Mouse (Mus musculus) kidney, embryonic 16.5 days (tissue): ENCODE measurements around the gene Gm13698. TPM values are rescaled to one million over a fixed set of nuclear protein-coding genes. Genes with fewer than 3 reads are reported as not detected.
"Not testable (repeated sequence)": the region's sequence is repeated elsewhere in the genome, so short reads cannot be mapped to it uniquely, and the experiment has no call there.

Experiments used
- ATAC-seq: fragments of 200-750 bp; cut with Nextera tagmentation; 2 replicates; pipeline ENCODE4 v1.8.0; 2017; ENCODE audit warnings: moderate TSS enrichment; ENCODE audit not compliant: low FRiP score, low TSS enrichment
- H3K27ac ChIP-seq: fragments of 300-500 bp; sonication (generic); 2 replicates; pipeline ENCODE4 v1.5.1; 2014; ENCODE audit warnings: low read length
- H3K27me3 ChIP-seq: fragments of 300-500 bp; sonication (generic); 2 replicates; pipeline ENCODE4 v1.6.1; 2014; ENCODE audit warnings: low read length, control low read depth, mixed read lengths; ENCODE audit not compliant: insufficient read depth
- H3K36me3 ChIP-seq: fragments of 300-500 bp; sonication (generic); 2 replicates; pipeline ENCODE4 v1.6.1; 2014; ENCODE audit warnings: low read length, control low read depth, mixed read lengths; ENCODE audit not compliant: insufficient read depth
- H3K4me1 ChIP-seq: fragments of 300-500 bp; sonication (generic); 2 replicates; pipeline ENCODE4 v1.6.1; 2014; ENCODE audit warnings: low read length, control low read depth, mixed read lengths; ENCODE audit not compliant: insufficient read depth
- H3K4me2 ChIP-seq: fragments of 300-500 bp; sonication (generic); replicated peaks from 2 replicates; pipeline ENCODE4 v1.6.1; 2014; ENCODE audit warnings: low read depth, low read length
- H3K4me3 ChIP-seq: fragments of 300-500 bp; sonication (generic); 2 replicates; pipeline ENCODE4 v1.5.1; 2014; ENCODE audit warnings: mild to moderate bottlenecking, low read length
- H3K9ac ChIP-seq: fragments of 300-500 bp; sonication (generic); replicated peaks from 2 replicates; pipeline ENCODE4 v1.6.1; 2014; ENCODE audit warnings: low read length
- H3K9me3 ChIP-seq: fragments of 300-500 bp; sonication (generic); 2 replicates; pipeline ENCODE4 v1.6.1; 2016; ENCODE audit warnings: low read length, control low read depth
- WGBS: fragments of 180-500 bp; shearing (Covaris S2); extraction: QIAGEN DNeasy Blood & Tissue Kit; methylation state at CpG from one replicate; pipeline ENCODE4 v1.1.7; 2014; 5-methylcytosine and 5-hydroxymethylcytosine counted together
- polyA plus RNA-seq: library from polyadenylated mRNA; unstranded; fragments of >200 nt; fragmentation: Nextera tagmentation; extraction: Ambion mirVana; gene quantifications from 2 replicates; pipeline ENCODE4 v1.2.1, GENCODE M21; 2015

The Gm13698 gene
- polyA plus RNA-seq, 1 experiment from 2014 or later: not detected

DNA sequence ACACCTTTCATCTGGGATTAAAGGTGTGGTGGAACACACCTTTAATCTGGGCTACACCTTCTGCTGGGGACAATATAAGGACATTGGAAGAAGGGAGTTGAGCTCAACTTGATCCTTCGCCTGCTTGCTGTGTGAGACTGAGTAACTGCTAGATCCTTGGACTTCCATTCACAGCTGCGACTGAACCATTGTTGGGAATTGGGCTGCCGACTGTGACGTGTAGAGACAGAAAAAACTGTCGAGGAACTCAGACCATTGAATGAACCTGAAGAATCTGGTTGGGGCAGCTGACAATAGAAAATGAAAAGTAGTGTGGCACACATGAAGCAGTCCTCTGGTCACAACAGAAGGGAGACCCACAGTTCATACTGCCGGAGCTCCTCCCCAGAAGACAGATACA lies 34.8 kb downstream of the Gm13698 start, which contains the start of gene Gm13691:
TSS of gene Gm13691 (plus strand) at position 301 of the 400 bp plus-strand sequence.
- not testable (repeated sequence) for H3K4me3 ChIP-seq, ATAC-seq, H3K4me2 ChIP-seq, H3K36me3 ChIP-seq, H3K27me3 ChIP-seq, H3K27ac ChIP-seq, H3K9me3 ChIP-seq, H3K4me1 ChIP-seq, H3K9ac ChIP-seq
- no CpG with 5 or more reads among the region's 6 CpGs for WGBS

- not testable (repeated sequence) for H3K9ac ChIP-seq, H3K9me3 ChIP-seq, H3K4me1 ChIP-seq, H3K27me3 ChIP-seq, H3K4me3 ChIP-seq, H3K36me3 ChIP-seq
- WGBS: 15% methylated on average over 7 of the region's 9 CpGs
- ATAC-seq: peak; percentile 61; the same call in 1 of the 2 replicates
- H3K4me2 ChIP-seq: peak overlapping the region; percentile 36
- peak overlapping the region; percentile 50; the same call in 1 of the 2 replicates for H3K27ac ChIP-seq
These were observed 38.3 kb downstream of the Gm13698 start for GRCm38 (mm10) chr2:83993639-83994255.

- H3K4me1 ChIP-seq, H3K9ac ChIP-seq, H3K27ac ChIP-seq, H3K4me2 ChIP-seq, H3K9me3 ChIP-seq, H3K36me3 ChIP-seq, H3K4me3 ChIP-seq, ATAC-seq, H3K27me3 ChIP-seq: not testable (repeated sequence)
- WGBS: no CpG with 5 or more reads among the region's 3 CpGs
These were observed 39.0 kb downstream of the Gm13698 start for GRCm38 (mm10) chr2:83994526-83994925.

Other genes with a start within 250 kb of the Gm13698 start
- gene Itgav, start 231.3 kb upstream of the Gm13698 start, polyA plus RNA-seq: 77.1 and 88.9 TPM in 2 replicates
- gene Fam171b, start 143.1 kb upstream of the Gm13698 start, polyA plus RNA-seq: 5.4 and 5.9 TPM in 2 replicates
- gene Zswim2, start 14.5 kb upstream of the Gm13698 start, polyA plus RNA-seq: not detected in 2 replicates
- gene Gm13693, start 5.8 kb downstream of the Gm13698 start, polyA plus RNA-seq: not detected in 2 replicates
- not detected in 2 replicates for gene Gm13695, start 11.6 kb downstream of the Gm13698 start, polyA plus RNA-seq
- gene Gm13696, start 17.4 kb downstream of the Gm13698 start, polyA plus RNA-seq: not detected in 2 replicates
- gene Gm13694, start 23.2 kb downstream of the Gm13698 start, polyA plus RNA-seq: not detected in 2 replicates
- gene Gm13697, start 29.1 kb downstream of the Gm13698 start, polyA plus RNA-seq: not detected in 2 replicates
- gene Gm13691, start 34.9 kb downstream of the Gm13698 start, polyA plus RNA-seq: not detected in 2 replicates